Mouse (Mus musculus) B cell, adult 2 months (primary cell): ENCODE data around the gene Cntd1.

Source experiments
- DNase-seq, 2 experiments: peaks; one replicate each; pipeline ENCODE4 v3.0.0; 2022

The Cntd1 gene

DNA sequence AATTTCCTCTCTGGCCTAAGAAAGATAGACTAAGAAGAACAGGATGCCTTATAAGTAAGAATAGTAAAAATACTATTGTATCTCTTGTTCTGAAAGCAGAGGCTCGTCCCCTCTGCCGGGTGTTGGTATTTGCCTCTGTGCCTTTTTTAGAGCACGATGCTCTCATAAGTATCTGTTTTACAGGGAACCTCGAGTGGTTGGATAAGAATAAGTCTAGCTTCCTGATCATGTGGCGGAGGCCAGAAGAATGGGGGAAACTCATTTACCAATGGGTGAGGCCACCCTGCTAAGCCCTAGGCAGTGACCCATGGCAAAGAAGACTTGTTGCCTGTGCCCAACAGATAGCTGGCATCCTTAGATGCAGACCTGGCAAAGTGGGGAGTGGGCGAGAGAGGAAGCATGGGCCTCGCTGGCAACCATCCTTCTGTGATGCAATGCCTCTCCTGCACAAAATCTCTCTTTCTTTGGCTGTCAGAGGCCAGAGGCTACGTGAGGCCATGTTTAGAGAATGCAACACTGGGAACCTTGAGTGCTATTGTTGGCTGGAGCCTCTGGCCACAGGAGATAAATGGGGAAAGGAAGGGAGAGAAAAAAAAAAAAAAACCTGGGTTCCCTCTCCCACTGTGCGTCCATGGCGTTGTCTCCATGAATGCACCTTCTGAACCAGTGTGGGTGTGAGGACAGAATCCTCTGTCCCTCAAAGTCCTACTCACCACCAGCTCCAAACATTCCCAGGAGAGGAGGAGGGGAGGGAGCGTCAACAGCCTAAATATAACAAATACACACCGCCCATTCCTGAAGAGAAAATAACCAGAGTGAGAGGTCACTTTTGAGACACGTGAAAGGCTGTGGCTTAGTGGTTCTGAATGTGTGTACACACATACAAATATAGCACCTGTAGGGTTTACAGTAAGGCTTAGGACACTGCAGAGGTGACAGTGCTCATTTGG is 22.7 kb upstream of the Cntd1 start:
- DNase-seq = no peak

DNA sequence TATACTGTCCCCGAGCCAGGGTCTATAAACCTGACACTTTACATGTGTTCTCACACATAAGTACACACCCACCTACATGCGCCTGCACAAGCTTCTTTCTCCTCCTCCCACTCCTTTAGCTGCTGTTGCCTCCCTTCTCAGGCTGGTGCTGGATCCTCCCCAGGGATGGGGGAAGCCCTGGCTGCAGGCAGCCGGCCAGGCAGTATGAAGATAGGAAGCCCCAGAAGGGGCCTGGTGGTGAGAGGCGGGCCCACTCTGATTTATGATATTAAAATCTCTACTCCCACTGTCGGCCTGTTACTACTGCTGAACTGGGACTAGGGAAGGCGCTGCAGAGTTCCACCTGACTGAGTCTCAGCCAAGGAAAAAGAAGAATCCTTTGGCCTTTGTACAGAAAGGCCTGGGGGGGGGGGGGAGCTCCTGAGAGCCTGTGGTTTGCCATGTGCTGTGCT is 19.5 kb upstream of the Cntd1 start:
- DNase-seq = no peak

DNA sequence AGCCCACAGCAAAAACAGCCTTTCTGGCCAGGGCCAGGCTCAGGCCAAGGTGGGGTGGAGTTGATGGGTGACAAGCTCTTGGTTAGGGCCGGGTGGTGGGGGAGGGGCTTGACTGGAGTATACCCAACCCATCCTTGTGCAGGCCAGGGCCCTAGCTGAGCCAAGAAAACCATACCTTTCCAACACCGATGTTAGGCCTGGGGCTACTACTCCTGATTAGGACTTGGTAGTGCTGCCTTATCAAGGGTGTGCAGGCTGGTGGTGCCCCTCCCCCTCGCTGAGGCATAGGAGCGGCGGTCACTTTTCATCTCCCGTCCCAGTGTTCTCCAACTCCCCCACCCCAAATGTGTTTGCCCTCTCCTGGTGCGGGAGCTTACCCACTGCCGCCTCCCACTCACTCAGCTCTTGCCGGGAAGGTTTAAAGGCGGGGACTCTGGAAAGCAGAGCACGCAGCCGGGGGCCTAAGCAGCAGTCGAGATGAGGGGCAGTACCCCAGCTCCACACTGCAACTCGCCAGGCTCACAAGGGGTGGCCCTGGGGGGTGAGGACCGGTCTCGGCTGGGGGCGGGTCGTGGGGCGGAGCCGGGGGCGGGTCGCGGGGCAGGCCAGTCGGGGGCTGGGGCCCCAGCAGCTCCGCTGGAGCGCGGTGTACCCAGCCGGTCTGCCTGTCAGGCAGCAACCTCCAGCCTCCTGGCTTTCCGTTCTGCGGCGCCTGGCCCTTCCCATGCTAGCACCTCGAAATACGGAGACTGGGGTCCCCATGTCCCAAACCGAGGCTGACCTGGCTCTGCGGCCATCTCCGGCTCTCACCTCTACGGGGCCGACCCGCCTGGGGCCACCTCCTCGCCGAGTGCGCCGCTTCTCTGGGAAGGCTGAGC is 18.6 kb upstream of the Cntd1 start, which contains the start of gene Wnk4:
TSS of gene Wnk4 (plus strand) at position 620 of the 878 bp plus-strand sequence.
- DNase-seq = peak; percentile 42 to 48

DNA sequence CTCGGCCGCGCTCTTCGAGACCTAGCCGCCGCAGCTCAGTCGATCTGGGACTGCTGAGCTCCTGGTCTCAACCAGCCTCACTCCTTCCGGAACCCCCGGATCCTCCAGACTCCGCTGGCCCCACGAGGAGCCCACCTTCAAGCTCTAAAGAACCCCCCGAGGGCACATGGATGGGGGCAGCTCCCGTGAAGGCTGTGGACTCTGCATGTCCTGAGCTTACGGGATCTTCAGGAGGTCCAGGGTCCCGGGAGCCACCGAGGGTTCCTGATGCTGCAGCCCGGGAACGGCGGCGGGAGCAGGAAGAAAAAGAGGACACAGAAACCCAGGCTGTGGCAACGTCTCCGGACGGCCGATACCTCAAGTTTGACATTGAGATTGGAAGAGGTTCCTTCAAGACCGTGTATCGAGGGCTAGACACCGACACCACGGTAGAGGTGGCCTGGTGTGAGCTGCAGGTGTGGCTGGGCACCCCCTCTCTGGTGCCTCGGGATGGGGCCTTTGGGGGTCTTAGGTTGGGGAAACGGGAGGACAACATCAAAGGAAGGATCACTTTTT is 17.9 kb upstream of the Cntd1 start:
- DNase-seq = peak; percentile 38 to 41

DNA sequence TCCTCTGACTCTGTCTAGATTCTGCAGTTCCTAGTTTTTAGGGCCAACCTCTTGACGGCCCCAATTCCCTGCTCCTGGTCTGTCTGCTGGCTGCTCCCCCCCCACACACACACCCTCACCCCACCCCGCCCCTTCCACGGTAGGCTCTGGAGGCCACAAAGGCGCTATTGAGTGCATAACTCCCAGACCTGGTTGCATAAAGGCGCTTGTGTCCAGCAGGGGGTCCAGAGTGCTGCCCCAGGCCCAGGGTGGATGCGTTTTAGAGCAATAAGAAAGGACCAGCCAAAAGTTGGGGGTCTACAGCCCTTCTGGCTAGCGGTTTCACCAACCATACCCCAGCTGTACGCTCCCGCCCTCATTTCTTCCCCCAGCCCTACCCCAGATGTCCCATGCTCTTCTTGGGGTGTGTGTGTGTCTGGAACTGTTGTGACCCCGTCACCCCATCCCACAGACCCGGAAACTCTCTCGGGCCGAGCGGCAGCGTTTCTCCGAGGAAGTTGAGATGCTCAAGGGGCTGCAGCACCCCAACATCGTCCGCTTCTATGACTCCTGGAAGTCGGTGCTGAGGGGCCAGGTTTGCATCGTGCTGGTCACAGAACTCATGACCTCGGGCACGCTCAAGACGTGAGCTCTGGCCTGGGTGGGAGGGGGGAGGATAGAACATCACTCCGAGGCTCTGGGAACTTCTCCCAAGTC is 16.4 kb upstream of the Cntd1 start:
- no peak for DNase-seq

DNA sequence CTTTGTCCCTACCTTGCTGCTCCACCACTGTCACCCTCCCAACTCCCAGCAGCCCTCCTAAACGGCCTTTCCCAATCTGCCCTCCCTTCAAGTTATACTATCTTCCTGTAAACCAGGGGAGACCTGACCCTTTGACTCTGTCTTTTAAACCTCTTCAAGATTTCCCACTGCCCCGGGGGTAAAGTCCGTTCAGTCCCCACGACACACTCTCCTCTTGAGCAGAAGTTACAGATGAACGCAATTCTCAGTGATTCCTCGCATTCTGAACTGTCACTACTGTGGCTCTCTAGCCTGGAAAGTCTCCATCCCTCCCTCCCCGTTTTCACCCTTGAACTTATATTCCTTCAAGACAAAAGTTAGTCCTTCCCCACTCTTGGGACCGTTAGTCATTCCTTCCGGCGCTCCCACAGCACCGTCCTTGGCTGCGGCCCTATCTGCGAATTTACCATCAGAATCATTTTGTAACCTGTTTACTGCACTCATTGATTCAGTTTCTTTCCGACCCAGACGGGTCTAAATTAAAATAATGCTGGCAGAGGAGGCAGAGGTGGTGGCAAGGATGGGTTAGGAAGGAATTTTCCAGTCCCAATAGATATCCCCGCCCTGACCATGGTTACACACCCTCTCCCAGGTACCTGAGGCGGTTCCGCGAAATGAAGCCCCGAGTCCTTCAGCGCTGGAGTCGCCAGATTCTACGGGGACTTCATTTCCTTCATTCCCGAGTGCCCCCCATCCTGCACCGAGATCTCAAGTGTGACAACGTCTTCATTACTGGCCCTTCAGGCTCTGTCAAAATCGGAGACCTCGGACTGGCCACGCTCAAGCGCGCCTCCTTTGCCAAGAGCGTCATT is 15.4 kb upstream of the Cntd1 start:
- no peak for DNase-seq

DNA sequence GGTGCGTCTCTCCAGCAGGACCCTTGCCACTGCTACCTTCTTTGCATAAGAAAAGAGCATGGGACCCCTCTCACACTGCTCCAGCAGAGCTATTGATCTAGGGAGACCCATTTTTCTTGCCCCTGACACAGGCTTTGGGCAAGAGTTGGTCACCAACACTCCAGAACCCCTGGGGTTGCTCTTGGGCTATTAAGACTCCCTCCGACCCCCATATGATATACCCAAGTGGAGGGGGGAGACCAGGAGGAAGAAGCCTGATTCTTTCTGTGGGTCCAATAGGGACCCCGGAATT is 14.9 kb upstream of the Cntd1 start:
- DNase-seq = no peak

DNA sequence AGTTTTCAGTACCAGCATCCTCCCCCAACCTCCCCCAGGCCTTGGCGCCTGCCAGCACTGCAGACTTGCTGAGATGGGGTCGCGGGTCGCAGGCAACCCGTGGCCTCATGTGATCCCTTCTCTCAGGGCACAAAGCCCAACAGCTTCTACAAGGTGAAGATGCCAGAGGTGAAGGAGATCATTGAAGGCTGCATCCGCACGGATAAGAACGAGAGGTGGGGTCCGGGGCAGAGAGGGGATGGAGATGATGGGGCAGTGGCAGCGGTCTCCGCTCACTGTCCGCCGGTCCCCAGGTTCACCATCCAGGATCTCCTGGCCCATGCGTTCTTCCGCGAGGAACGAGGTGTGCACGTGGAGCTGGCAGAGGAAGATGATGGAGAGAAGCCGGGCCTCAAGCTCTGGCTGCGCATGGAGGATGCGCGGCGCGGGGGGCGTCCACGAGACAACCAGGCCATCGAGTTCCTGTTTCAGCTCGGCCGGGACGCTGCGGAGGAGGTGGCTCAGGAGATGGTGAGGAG is 13.8 kb upstream of the Cntd1 start:
- peak; percentile 34 to 35 for DNase-seq

DNA sequence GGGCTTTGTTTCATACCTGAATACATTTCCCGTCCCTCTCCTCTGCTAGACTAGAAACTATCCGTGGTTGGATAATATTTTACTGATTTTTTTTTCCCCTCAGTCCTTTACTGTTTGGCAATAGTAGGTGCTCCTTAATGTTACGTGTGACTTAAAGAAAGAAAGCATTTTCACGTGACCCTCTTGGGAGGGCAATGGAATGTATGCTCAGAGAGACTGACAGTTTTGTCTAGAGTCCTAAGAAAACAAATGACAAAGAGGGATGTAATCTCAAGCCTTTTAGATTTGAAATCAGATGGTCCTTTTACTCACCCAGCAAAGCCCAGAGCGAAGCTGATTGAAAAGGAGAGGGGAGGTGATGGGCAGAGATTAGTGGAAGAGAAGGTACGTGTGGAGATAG is 12.9 kb upstream of the Cntd1 start:
- DNase-seq = no peak

DNA sequence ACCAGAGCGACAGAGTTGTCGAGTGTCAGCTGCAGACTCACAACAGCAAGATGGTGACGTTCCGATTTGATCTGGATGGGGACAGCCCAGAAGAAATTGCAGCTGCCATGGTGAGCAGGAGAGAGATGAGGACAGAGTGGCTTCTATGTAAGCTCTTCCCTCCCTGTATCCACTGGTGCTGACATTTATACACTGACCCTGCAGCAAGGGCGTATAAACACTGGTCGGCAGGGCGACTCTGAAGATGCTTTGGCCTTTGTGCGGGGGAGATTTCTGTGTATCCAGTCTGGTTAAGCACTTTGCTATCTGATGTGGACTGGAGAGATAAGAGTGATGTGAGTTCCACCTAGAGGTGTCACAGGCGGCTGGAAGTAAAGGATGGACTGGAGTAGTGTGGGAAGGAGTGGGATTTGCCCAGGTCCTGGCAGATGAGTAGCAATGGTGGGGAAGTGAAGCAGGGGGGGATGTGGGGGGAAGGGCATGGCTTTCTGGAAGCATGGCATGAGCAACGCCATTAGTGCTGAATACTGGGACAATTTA is 9.2 kb upstream of the Cntd1 start:
- no peak for DNase-seq

DNA sequence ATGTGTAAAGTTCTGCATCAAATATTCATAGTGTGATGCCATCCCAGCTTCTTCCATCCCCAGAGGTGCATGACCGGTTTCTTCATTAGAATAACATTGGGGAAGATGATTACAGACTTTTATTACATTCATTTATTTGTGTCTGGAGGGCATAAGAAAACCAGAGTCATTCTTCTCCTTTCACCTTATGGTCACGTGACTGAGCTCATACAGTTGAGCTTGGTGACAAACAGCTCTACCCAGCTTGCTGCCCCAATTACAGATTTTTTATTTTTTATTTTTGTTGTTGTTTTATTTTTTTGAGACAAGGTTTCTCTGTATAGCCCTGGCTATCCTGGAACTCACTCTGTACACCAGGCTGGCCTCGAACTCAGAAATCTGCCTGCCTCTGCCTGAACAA is 6.4 kb upstream of the Cntd1 start:
- no peak for DNase-seq

DNA sequence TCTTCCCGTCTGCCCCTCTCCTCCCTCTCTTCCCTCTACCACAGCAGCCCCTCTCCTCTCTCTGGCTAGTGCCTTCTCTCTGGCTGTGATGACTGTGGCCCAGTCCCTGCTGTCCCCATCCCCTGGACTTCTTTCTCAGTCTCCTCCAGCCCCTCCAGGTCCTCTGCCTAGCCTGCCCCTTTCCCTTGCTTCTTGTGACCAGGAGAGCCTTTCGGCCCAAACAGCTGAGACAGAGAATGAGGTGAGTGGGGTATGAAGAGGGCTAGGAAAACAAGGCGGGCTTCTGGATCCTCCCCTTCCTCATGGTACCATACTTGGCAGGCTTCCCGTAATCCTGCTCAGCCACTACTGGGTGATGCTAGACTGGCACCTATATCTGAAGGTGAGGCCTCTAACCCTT is 3.5 kb upstream of the Cntd1 start:
- no peak for DNase-seq

DNA sequence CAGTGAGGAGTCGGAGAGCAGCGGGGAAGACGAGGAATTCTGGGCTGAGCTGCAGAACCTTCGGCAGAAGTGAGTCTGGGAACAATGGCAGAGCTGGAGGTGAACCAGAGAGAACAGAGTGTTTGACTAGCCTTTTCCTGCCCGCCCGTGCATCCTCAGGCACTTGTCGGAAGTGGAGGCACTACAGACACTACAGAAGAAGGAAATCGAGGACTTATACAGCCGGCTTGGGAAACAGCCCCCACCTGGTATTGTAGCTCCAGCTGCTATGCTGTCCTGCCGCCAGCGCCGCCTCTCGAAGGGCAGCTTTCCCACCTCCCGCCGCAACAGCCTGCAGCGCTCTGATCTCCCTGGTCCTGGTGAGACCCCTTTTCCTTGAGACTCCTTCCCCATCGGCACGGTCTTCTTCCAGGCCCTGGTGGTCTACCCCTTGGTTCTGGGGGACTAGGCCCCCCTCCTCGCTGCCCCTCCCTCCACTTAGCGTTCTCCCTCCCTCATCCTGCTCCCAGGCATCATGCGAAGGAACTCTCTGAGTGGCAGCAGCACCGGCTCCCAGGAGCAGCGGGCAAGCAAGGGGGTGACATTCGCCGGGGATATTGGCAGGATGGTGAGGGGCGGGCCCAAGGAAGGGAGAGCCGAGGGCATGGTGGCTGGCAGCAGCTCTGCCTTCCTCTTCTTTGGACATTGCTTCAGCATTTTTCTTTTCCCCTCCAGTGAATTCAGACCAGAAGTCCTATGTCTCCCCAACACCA is 2.3 kb upstream of the Cntd1 start:
- DNase-seq = no peak

DNA sequence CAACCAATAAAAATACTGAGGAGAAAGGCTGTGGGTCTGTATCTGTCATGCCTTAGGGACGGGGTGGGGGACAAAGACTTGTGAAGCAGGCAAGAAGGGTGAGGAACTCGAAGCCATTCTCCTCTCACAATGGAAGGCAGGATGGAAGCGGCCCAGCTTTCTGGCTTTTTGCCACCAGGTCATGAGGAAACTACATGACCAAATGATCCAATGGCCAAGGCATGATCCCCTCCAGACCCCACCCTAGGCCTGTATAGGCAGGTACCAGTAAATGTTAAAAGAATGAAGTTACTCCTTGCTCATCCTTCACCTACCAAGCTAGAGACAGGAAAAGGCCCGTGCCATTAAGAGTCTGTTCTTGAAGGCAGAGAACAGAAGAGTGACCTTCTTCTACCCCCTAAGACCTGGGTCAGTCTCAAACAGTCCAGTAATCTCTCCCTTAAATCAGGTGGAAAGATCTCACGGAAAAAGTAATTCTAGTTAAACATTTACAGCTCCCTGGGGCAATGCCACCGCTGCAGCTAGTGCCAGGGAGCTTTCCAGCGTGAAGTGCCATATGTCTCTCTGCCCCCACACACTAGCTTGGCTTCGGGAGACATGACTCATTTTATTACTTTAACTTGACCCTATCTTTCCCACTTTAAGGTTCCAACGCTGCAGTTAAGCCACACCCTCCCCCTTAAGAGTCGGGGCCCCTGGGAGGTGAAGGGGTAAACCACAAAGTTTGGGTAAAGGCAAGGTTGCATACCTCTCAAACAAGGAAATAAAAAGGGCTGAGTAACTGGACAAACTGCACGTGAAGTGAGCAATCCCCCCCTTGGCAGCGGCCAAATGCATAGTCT is 1.2 kb upstream of the Cntd1 start:
- no peak for DNase-seq

DNA sequence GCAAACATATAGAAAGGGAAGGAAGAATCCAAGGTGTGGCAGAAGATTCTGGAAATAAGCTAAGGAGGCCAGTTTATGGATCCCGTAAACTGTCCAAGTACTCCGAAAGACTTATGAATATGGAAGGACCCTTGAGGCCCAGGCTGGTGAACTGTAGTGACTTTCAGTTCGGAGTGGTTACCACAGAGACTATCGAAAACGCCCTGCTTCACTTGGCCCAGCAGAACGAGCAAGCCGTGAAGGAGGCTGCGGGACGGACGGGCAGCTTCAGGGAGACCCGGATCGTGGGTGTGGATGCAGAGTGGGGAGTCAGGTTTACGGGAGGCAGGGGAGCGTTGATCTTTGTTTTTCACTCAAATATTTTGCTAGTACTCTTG is 369 bp downstream of the Cntd1 start:
- no peak for DNase-seq

DNA sequence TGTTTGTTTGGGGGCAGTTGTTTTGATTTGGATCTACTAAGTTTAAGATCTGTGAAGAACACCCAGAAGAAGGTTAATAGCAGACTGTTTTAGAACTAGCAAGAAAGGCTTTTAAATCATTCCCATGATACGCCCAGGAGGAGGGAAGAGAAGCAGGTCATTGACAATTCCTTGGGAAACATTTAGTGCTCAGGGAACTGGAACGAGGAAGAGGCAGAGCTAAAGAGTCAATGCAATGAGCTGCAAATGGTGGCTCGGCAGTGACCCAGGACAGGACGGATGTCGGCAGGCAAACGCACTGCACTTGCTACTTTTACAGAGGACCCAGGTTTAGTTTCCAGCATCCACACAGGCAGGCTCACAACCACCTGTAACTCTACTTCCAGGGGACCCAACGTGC is 2.0 kb downstream of the Cntd1 start:
- DNase-seq = no peak

DNA sequence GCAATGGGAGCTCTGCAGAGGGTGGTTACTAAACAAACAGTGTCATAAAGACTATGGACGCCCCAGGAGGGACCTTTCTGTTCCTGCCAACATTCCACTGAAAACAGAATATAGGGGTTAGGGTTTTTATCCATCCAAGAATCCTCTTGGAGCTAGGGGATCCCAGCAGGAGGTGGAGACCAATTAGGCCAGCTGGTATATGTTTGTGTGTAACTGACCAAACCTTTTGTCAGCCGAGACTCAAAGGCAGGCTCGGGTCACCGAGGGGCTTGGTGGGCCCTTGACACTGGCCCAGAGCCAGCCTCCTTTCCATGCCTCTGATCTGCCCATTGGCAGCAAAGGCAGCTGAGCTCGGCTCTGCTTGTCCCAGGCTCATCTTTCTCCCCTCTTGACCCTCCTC is 4.1 kb downstream of the Cntd1 start:
- no peak for DNase-seq

DNA sequence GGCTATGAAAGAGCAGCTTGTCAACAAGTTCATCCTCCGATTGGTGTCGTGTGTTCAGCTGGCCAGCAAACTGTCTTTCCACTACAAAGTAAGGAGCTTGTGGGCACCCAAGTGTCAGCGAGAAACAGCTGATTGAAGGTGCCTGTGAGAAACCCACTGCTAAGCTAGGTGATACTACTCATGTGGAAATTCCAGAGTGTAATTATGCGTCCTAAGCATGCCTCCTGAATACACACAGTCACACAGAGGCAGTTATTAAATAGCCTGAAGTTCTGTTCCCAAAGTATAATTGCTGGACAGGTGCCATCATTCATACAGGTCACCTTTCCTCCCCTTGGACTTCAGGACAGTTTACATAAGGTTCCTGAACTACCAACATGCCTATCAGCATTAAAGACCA is 5.0 kb downstream of the Cntd1 start:
- DNase-seq = no peak

DNA sequence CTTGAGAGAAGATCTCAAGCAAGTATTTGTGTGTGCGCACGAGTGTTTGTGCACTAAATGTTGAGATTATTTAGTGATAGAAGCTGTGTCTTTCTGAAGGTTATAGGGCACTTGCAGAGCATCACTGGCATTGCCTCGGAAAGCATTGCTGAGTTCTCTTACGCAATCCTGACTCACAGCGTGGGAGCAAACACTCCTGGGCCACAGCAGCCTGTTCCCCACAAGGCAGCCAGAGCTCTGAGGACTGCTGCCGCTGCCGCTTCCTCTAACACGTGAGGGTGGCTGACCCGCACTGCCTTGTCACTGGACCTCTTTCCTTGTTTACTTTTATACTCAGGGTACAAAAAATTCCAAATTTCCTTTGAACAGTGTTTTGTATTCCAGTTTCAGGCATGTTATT is 8.5 kb downstream of the Cntd1 start:
- no peak for DNase-seq

DNA sequence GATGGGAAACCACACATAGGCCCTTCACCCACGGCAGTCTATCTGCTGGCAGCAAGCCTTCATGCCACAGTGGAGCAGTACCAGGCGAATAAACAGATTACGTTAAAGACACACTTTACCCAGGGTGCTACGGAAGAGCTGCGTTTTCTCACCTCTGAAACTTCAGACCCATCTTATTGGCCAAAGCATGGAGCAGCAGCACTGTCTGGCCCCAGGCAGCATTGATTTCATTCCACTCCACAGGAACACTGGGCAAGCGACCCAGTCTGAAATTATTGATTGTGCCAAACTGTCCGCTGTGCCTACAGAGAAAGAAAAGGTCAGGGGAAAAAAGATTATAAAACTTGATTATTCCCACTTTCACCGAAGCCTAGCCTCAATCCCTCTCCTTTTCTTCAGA is 12.4 kb downstream of the Cntd1 start:
- DNase-seq = no peak
